Mouse (Mus musculus) MEL (cell line): ENCODE data around the gene Lcmt1. TPM values are rescaled to one million over a fixed set of nuclear protein-coding genes. Genes with fewer than 3 reads are reported as not detected.

Source experiments
- DNase-seq: peaks from one replicate; pipeline ENCODE4 v3.0.0; 2011; ENCODE audit warnings: low read depth, low spot score
- H3K27ac ChIP-seq: 2 replicates; pipeline ENCODE4 v1.5.1; 2012; ENCODE audit warnings: low read depth, mild to moderate bottlenecking, control low read depth, low read length, moderate library complexity; ENCODE audit not compliant: control insufficient read depth
- H3K27me3 ChIP-seq, 2 experiments: fragments of 150-350 bp in 1 of 2; sonication (generic) in 1 of 2; 2 replicates each; pipeline ENCODE4 v1.6.1; 2012; ENCODE audit warnings: low read length in 2 of 2, mild to moderate bottlenecking in 2 of 2, improper control_type of control experiment in 1 of 2, moderate library complexity in 1 of 2; ENCODE audit not compliant: insufficient read depth in 2 of 2, control insufficient read depth in 1 of 2
- H3K36me3 ChIP-seq, 2 experiments: 2 replicates each; pipeline ENCODE4 v1.6.1; 2012 to 2014; ENCODE audit warnings: low read length in 2 of 2, improper control_type of control experiment in 1 of 2, inconsistent platforms in 1 of 2, mild to moderate bottlenecking in 1 of 2; ENCODE audit not compliant: insufficient read depth in 2 of 2, control insufficient read depth in 1 of 2
- H3K4me1 ChIP-seq, 2 experiments: fragments of 150-350 bp in 1 of 2; sonication (generic) in 1 of 2; 2 replicates each; pipeline ENCODE4 v1.6.1; 2012; ENCODE audit warnings: low read length in 2 of 2, improper control_type of control experiment in 1 of 2, mild to moderate bottlenecking in 1 of 2; ENCODE audit not compliant: insufficient read depth in 2 of 2, control insufficient read depth in 1 of 2
- H3K4me3 ChIP-seq, 2 experiments: fragments of 150-350 bp in 1 of 2; sonication (generic) in 1 of 2; 2 replicates each; pipeline ENCODE4 v1.5.1; 2012; ENCODE audit warnings: low read depth in 2 of 2, low read length in 2 of 2, mild to moderate bottlenecking in 2 of 2, moderate library complexity in 2 of 2, control low read depth in 1 of 2, improper control_type of control experiment in 1 of 2; ENCODE audit not compliant: control insufficient read depth in 1 of 2, insufficient read depth in 1 of 2
- H3K79me2 ChIP-seq: 2 replicates; pipeline ENCODE4 v1.6.1; 2012; ENCODE audit warnings: mild to moderate bottlenecking, low read length, moderate library complexity; ENCODE audit not compliant: control insufficient read depth, poor library complexity, insufficient read depth
- H3K9ac ChIP-seq: 2 replicates; pipeline ENCODE4 v1.6.1; 2012; ENCODE audit warnings: low read depth, mild to moderate bottlenecking, control low read depth, low read length, moderate library complexity; ENCODE audit not compliant: control insufficient read depth, poor library complexity, severe bottlenecking
- H3K9me3 ChIP-seq: fragments of 150-350 bp; sonication (generic); replicated peaks from 2 replicates; pipeline ENCODE4 v1.6.1; 2012; ENCODE audit warnings: mild to moderate bottlenecking, low read length, improper control_type of control experiment, moderate library complexity; ENCODE audit not compliant: insufficient read depth
- CHD1 ChIP-seq: IDR thresholded peaks from 2 replicates; pipeline ENCODE4 v1.6.1; 2012; ENCODE audit warnings: low read depth, mild to moderate bottlenecking, inconsistent platforms, low read length, improper control_type of control experiment
- CHD2 ChIP-seq: IDR thresholded peaks from 2 replicates; pipeline ENCODE4 v1.6.1; 2011; ENCODE audit warnings: low read length, improper control_type of control experiment
- CTCF ChIP-seq, 3 experiments: IDR thresholded peaks in 2 of 3; conservative IDR thresholded peaks in 1 of 3; 2 replicates each; pipeline ENCODE4 v1.5.1; 2011 to 2012; ENCODE audit warnings: low read length in 3 of 3, low read depth in 2 of 3, mild to moderate bottlenecking in 2 of 3, improper control_type of control experiment in 1 of 3, inconsistent platforms in 1 of 3, mixed read lengths in 1 of 3, moderate library complexity in 1 of 3; ENCODE audit not compliant: control insufficient read depth in 1 of 3, insufficient read depth in 1 of 3, poor library complexity in 1 of 3, severe bottlenecking in 1 of 3
- ELF1 ChIP-seq: IDR thresholded peaks from 2 replicates; pipeline ENCODE4 v1.6.1; 2014; ENCODE audit warnings: low read depth, mild to moderate bottlenecking, inconsistent platforms, low read length, improper control_type of control experiment, moderate library complexity
- ETS1 ChIP-seq: IDR thresholded peaks from 2 replicates; pipeline ENCODE4 v1.6.1; 2012; ENCODE audit warnings: low read depth, mild to moderate bottlenecking, inconsistent platforms, low read length, improper control_type of control experiment, moderate library complexity
- GABPA ChIP-seq: IDR thresholded peaks from 2 replicates; pipeline ENCODE4 v1.6.1; 2012; ENCODE audit warnings: low read depth, mild to moderate bottlenecking, inconsistent platforms, low read length, improper control_type of control experiment, moderate library complexity
- HCFC1 ChIP-seq: IDR thresholded peaks from 2 replicates; pipeline ENCODE4 v1.6.1; 2012; ENCODE audit warnings: low read depth, mild to moderate bottlenecking, inconsistent platforms, low read length, improper control_type of control experiment, moderate library complexity
- JUND ChIP-seq: IDR thresholded peaks from 2 replicates; pipeline ENCODE4 v1.6.1; 2011; ENCODE audit warnings: low read depth, mild to moderate bottlenecking, improper control_type of control experiment, low read length
- KAT2A ChIP-seq: conservative IDR thresholded peaks from 2 replicates; pipeline ENCODE4 v1.6.1; 2012; ENCODE audit warnings: low read depth, low read length, improper control_type of control experiment, inconsistent platforms
- MAFK ChIP-seq: IDR thresholded peaks from 2 replicates; pipeline ENCODE4 v1.6.1; 2011; ENCODE audit warnings: low read depth, mild to moderate bottlenecking, low read length, improper control_type of control experiment, borderline replicate concordance
- MAX ChIP-seq: IDR thresholded peaks from 2 replicates; pipeline ENCODE4 v1.6.1; 2011; ENCODE audit warnings: low read length, improper control_type of control experiment
- MEF2A ChIP-seq: IDR thresholded peaks from 2 replicates; pipeline ENCODE4 v1.6.1; 2014; ENCODE audit warnings: low read depth, mild to moderate bottlenecking, inconsistent platforms, low read length, improper control_type of control experiment; ENCODE audit not compliant: poor library complexity, insufficient replicate concordance, severe bottlenecking; ENCODE audit errors: extremely low read depth
- MXI1 ChIP-seq: IDR thresholded peaks from 2 replicates; pipeline ENCODE4 v1.6.1; 2011; ENCODE audit warnings: mild to moderate bottlenecking, low read depth, low read length, improper control_type of control experiment
- MYC ChIP-seq: IDR thresholded peaks from 2 replicates; pipeline ENCODE4 v1.6.1; 2011; ENCODE audit warnings: low read depth, mild to moderate bottlenecking, low read length, improper control_type of control experiment, moderate library complexity
- NELFE ChIP-seq: IDR thresholded peaks from 2 replicates; pipeline ENCODE4 v1.6.1; 2011; ENCODE audit warnings: low read depth, low read length, improper control_type of control experiment
- NRF1 ChIP-seq: IDR thresholded peaks from 2 replicates; pipeline ENCODE4 v1.6.1; 2014; ENCODE audit warnings: low read depth, mild to moderate bottlenecking, inconsistent platforms, low read length, improper control_type of control experiment, moderate library complexity; ENCODE audit not compliant: poor library complexity, insufficient read depth, severe bottlenecking
- POLR2A ChIP-seq, 2 experiments: IDR thresholded peaks; 2 replicates each; pipeline ENCODE4 v1.6.1; 2011 to 2012; ENCODE audit warnings: low read length in 2 of 2, mild to moderate bottlenecking in 2 of 2, control low read depth in 1 of 2, improper control_type of control experiment in 1 of 2, low read depth in 1 of 2, moderate library complexity in 1 of 2; ENCODE audit not compliant: control insufficient read depth in 1 of 2, insufficient read depth in 1 of 2, poor library complexity in 1 of 2
- POLR2AphosphoS2 ChIP-seq: IDR thresholded peaks from 2 replicates; pipeline ENCODE4 v1.6.1; 2011; ENCODE audit warnings: low read length, improper control_type of control experiment
- POLR2AphosphoS5 ChIP-seq: IDR thresholded peaks from 2 replicates; pipeline ENCODE4 v1.6.1; 2012; ENCODE audit warnings: low read depth, borderline replicate concordance, mild to moderate bottlenecking, inconsistent platforms, low read length, moderate library complexity, mixed read lengths
- RAD21 ChIP-seq: IDR thresholded peaks from 2 replicates; pipeline ENCODE4 v1.6.1; 2011; ENCODE audit warnings: mild to moderate bottlenecking, low read depth, low read length, improper control_type of control experiment
- RCOR1 ChIP-seq: IDR thresholded peaks from 2 replicates; pipeline ENCODE4 v1.6.1; 2012; ENCODE audit warnings: low read depth, mild to moderate bottlenecking, inconsistent platforms, low read length, improper control_type of control experiment
- SIN3A ChIP-seq: IDR thresholded peaks from 2 replicates; pipeline ENCODE4 v1.6.1; 2012; ENCODE audit warnings: low read length, improper control_type of control experiment, inconsistent platforms
- SMC3 ChIP-seq: IDR thresholded peaks from 2 replicates; pipeline ENCODE4 v1.6.1; 2011; ENCODE audit warnings: low read depth, low read length, improper control_type of control experiment
- TBP ChIP-seq: IDR thresholded peaks from 2 replicates; pipeline ENCODE4 v1.8.0; 2011; ENCODE audit warnings: low read depth, low read length, improper control_type of control experiment
- TCF12 ChIP-seq: IDR thresholded peaks from 2 replicates; pipeline ENCODE4 v1.6.1; 2014; ENCODE audit warnings: low read depth, mild to moderate bottlenecking, inconsistent platforms, low read length, improper control_type of control experiment, moderate library complexity
- UBTF ChIP-seq: IDR thresholded peaks from 2 replicates; pipeline ENCODE4 v1.6.1; 2012; ENCODE audit warnings: low read depth, mild to moderate bottlenecking, inconsistent platforms, low read length, improper control_type of control experiment, moderate library complexity, borderline replicate concordance; ENCODE audit not compliant: insufficient read depth
- USF1 ChIP-seq: IDR thresholded peaks from 2 replicates; pipeline ENCODE4 v1.6.1; 2014; ENCODE audit warnings: low read depth, mild to moderate bottlenecking, inconsistent platforms, low read length, improper control_type of control experiment, moderate library complexity
- USF2 ChIP-seq, 2 experiments: IDR thresholded peaks; 2 replicates each; pipeline ENCODE4 v1.6.1; 2011 to 2012; ENCODE audit warnings: improper control_type of control experiment in 2 of 2, low read length in 2 of 2, borderline replicate concordance in 1 of 2, inconsistent platforms in 1 of 2, low read depth in 1 of 2, mild to moderate bottlenecking in 1 of 2; ENCODE audit not compliant: insufficient read depth in 1 of 2
- ZNF384 ChIP-seq: IDR thresholded peaks from 2 replicates; pipeline ENCODE4 v1.6.1; 2012; ENCODE audit warnings: low read depth, mild to moderate bottlenecking, inconsistent platforms, low read length, improper control_type of control experiment
- polyA plus RNA-seq, 2 experiments: library from polyadenylated mRNA; stranded (reverse) in 1 of 2; unstranded in 1 of 2; fragments of >175 nt in 1 of 2; fragments of >200 nt in 1 of 2; gene quantifications; 2 replicates each; pipeline versions ENCODE4 v1.2.1 to v1.2.4; 2012; ENCODE audit warnings: low replicate concordance in 2 of 2, low read depth in 1 of 2; ENCODE audit not compliant: insufficient read length in 2 of 2, insufficient read depth in 1 of 2, missing spikeins in 1 of 2
- total RNA-seq: library from RNA; depleted of rRNA; stranded (reverse); fragments of 300-350 nt; gene quantifications from 2 replicates; pipeline ENCODE4 v1.2.3, GENCODE M21; 2012

Lcmt1 gene
- total and polyA plus RNA-seq, 3 experiments = 44.4 to 51.7 TPM; not detected in 1

- H3K27ac ChIP-seq = no peak overlapping the region
- H3K27me3 ChIP-seq = no peaks in the 10 kb centered on the region
- peaks cover 0 to 2% of the 10 kb centered on the region in 2 experiments; a peak in 1 of 4 replicates for H3K36me3 ChIP-seq
- no peak for TF ChIP-seq KAT2A
- TF ChIP-seq CHD1 = no peak
- no peak for TF ChIP-seq POLR2AphosphoS2
- no peak for TF ChIP-seq HCFC1
- no peak for TF ChIP-seq NELFE
- no peak for TF ChIP-seq GABPA
- TF ChIP-seq MYC = no peak
- TF ChIP-seq MXI1 = no peak
- no peak for TF ChIP-seq ELF1
- TF ChIP-seq CHD2 = no peak
- TF ChIP-seq RCOR1 = no peak
- TF ChIP-seq MAFK = no peak
- TF ChIP-seq SIN3A = no peak
- TF ChIP-seq TCF12 = no peak
- no peak for TF ChIP-seq POLR2A (IDR thresholded peaks at IDR 0.05; ENCODE audit: control insufficient read depth in 1 of 2, insufficient read depth in 1 of 2, low read depth in 1 of 2, low read length in 2 of 2, poor library complexity in 1 of 2)
- TF ChIP-seq TBP = no peak
- TF ChIP-seq ZNF384 = no peak
- DNase-seq = no peak
- H3K9me3 ChIP-seq = no peaks in the 10 kb centered on the region
- H3K4me1 ChIP-seq = no peaks in the 10 kb centered on the region
- H3K79me2 ChIP-seq = no peaks in the 10 kb centered on the region
- no peak overlapping the region for H3K4me3 ChIP-seq
- H3K9ac ChIP-seq = no peak overlapping the region
These were observed 55.7 kb downstream of the Lcmt1 start for GRCm38 (mm10) chr7:123425134-123425757.

- no peaks in the 10 kb centered on the region for H3K27me3 ChIP-seq
- no peaks in the 10 kb centered on the region for H3K36me3 ChIP-seq
- no peak overlapping the region for H3K9ac ChIP-seq
- TF ChIP-seq NRF1 (no peak), ETS1 (no peak), USF1 (no peak), CTCF (IDR thresholded peaks at IDR 0.05 in 2 of 3, conservative IDR thresholded peaks at IDR 0.05 in 1 of 3; ENCODE audit: control insufficient read depth in 1 of 3, insufficient read depth in 1 of 3, low read depth in 2 of 3, low read length in 3 of 3, poor library complexity in 1 of 3, severe bottlenecking in 1 of 3) (no peak), HCFC1 (no peak), RAD21 (no peak), CHD2 (no peak), POLR2AphosphoS5 (no peak), MEF2A (no peak), MXI1 (no peak), CHD1 (no peak), JUND (no peak), USF2 (IDR thresholded peaks at IDR 0.05; ENCODE audit: borderline replicate concordance in 1 of 2, insufficient read depth in 1 of 2, low read depth in 1 of 2, low read length in 2 of 2) (no peak), POLR2A (IDR thresholded peaks at IDR 0.05; ENCODE audit: control insufficient read depth in 1 of 2, insufficient read depth in 1 of 2, low read depth in 1 of 2, low read length in 2 of 2, poor library complexity in 1 of 2) (no peak), UBTF (no peak), SMC3 (no peak), TCF12 (no peak), KAT2A (no peak), MAX (no peak)
- H3K79me2 ChIP-seq = no peaks in the 10 kb centered on the region
- no peak overlapping the region for H3K4me3 ChIP-seq
- no peaks in the 10 kb centered on the region for H3K4me1 ChIP-seq
- no peak for DNase-seq
- no peak overlapping the region for H3K27ac ChIP-seq
- no peaks in the 10 kb centered on the region for H3K9me3 ChIP-seq
These were observed 60.2 kb downstream of the Lcmt1 start for GRCm38 (mm10) chr7:123429624-123430410.
